Mouse (Mus musculus) bone marrow, adult 2 months (tissue): ENCODE measurements around the gene Wdtc1.

Experiments used
- CTCF ChIP-seq: fragments of 200-500 bp; IDR thresholded peaks from 2 replicates; pipeline ENCODE4 v1.5.1; 2011; ENCODE audit warnings: low read length, control low read depth; ENCODE audit not compliant: control insufficient read depth, insufficient read depth
- POLR2A ChIP-seq: fragments of 200-500 bp; IDR thresholded peaks from 2 replicates; pipeline ENCODE4 v1.6.1; 2011; ENCODE audit warnings: low read depth, mild to moderate bottlenecking, control low read depth, low read length, borderline replicate concordance; ENCODE audit not compliant: control insufficient read depth

GRCm38 (mm10) chr4:133297801-133298238 lies 55.5 kb downstream of the Wdtc1 start:
- TF ChIP-seq POLR2A (no peak), CTCF (peak; percentile 97)
